28 mouse cellular contexts compared by ENCODE assay signal in the genomic region with DNA sequence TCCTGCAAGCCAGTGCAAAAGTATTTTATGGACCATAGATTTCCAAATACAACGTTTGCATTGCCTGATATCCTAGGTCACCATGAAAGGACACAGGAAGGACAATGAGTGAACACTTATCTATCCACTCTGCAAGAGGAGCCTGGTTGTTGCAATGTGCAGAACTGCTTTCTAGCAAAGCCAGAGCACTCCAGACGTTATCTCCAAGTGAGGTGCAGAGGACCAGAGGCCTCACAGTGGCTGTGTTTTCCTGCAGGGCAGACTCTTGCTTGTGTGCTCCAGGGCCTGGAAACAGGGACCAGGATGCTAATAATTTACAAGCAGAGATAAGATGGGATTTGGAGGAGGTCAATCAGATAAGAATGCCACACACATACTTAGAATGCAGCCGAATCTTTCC.
A peak's percentile ranks its signal among the peaks of the same experiment; 100 is the strongest.
DNase-seq lines count a peak whose midpoint lies in the region; ATAC-seq and TF ChIP-seq lines count a peak whose summit lies in the region.
"Had no signal": no experiment of that assay in that cellular context is flagged by ENCODE, and none has a peak within 500 bp of the region (broad histone marks: within the 10 kb centered on the region; RNA-seq: fewer than 3 reads in every experiment).

No protein-coding gene starts in this region.

- WGBS in heart, embryonic 10.5 days = 12% methylated on average over 3 of the region's 3 CpGs
- 20% methylated on average over 3 of the region's 3 CpGs for WGBS in heart, embryonic 15.5 days
- 16% methylated on average over 3 of the region's 3 CpGs for WGBS in intestine, postnatal 0 days
- 77% methylated on average over 3 of the region's 3 CpGs for WGBS in hindbrain, postnatal 0 days

- no peak for ATAC-seq in heart, embryonic 15.5 days (replicated peaks; ENCODE audit: insufficient number of reproducible peaks, insufficient read depth, low FRiP score, low read depth)
- ATAC-seq in intestine, postnatal 0 days = no peak
- ATAC-seq in hindbrain, postnatal 0 days = no peak
- ATAC-seq: forebrain, embryonic 14.5 days; midbrain, embryonic 13.5 days had no signal

- peak overlapping the region; percentile 68 for H3K27ac ChIP-seq in heart, embryonic 10.5 days
- H3K27ac ChIP-seq in heart, embryonic 15.5 days = peak overlapping the region; percentile 69
- H3K27ac ChIP-seq in MEL (ENCODE audit: control insufficient read depth, low read depth, low read length) = no peak overlapping the region
- H3K27ac ChIP-seq in intestine, postnatal 0 days (ENCODE audit: low read depth, low read length) = peak overlapping the region; percentile 71
- no peak overlapping the region for H3K27ac ChIP-seq in hindbrain, postnatal 0 days
- H3K27ac ChIP-seq: embryonic facial prominence, embryonic 12.5 days; hindbrain, embryonic 10.5 days; hindbrain, embryonic 15.5 days; liver, embryonic 14.5 days; midbrain, embryonic 13.5 days; stomach, embryonic 15.5 days had no signal

- no peaks in the 10 kb centered on the region for H3K9me3 ChIP-seq in heart, embryonic 10.5 days
- H3K9me3 ChIP-seq in heart, embryonic 15.5 days (replicated peaks) = no peaks in the 10 kb centered on the region
- H3K9me3 ChIP-seq in MEL (replicated peaks; ENCODE audit: insufficient read depth, low read length) = no peaks in the 10 kb centered on the region
- no peaks in the 10 kb centered on the region for H3K9me3 ChIP-seq in intestine, postnatal 0 days (ENCODE audit: control insufficient read depth)
- no peaks in the 10 kb centered on the region for H3K9me3 ChIP-seq in hindbrain, postnatal 0 days (ENCODE audit: low read length)
- H3K9me3 ChIP-seq: embryonic facial prominence, embryonic 12.5 days; G1E; hindbrain, embryonic 10.5 days; hindbrain, embryonic 15.5 days; midbrain, embryonic 13.5 days; stomach, embryonic 15.5 days had no signal

- no peak overlapping the region for H3K9ac ChIP-seq in heart, embryonic 15.5 days
- H3K9ac ChIP-seq in MEL (ENCODE audit: control insufficient read depth, low read depth, low read length, poor library complexity, severe bottlenecking) = no peak overlapping the region
- H3K9ac ChIP-seq in intestine, postnatal 0 days (ENCODE audit: low read depth, low read length) = no peak overlapping the region
- no peak overlapping the region for H3K9ac ChIP-seq in hindbrain, postnatal 0 days (replicated peaks; ENCODE audit: low read length)
- H3K9ac ChIP-seq: embryonic facial prominence, embryonic 12.5 days; hindbrain, embryonic 15.5 days; liver, embryonic 14.5 days; midbrain, embryonic 13.5 days; stomach, embryonic 15.5 days had no signal

- intact Hi-C loops in heart, postnatal 10 days (cut with DNase I) = no loop called here

- H3K4me1 ChIP-seq in heart, embryonic 10.5 days = peaks cover 59% of the 10 kb centered on the region
- H3K4me1 ChIP-seq in heart, embryonic 15.5 days (replicated peaks) = peaks cover 38% of the 10 kb centered on the region
- H3K4me1 ChIP-seq in MEL (ENCODE audit: control insufficient read depth in 1 of 2, insufficient read depth in 2 of 2, low read length in 2 of 2) = peaks cover 5 to 26% of the 10 kb centered on the region in 2 experiments
- peaks cover 4% of the 10 kb centered on the region; the same call in 1 of the 2 replicates for H3K4me1 ChIP-seq in intestine, postnatal 0 days (replicated peaks; ENCODE audit: control insufficient read depth, insufficient read depth, low read length)
- no peaks in the 10 kb centered on the region for H3K4me1 ChIP-seq in hindbrain, postnatal 0 days (ENCODE audit: insufficient read depth, low read length)
- H3K4me1 ChIP-seq: hindbrain, embryonic 15.5 days; midbrain, embryonic 13.5 days had no signal

- H3K79me2 ChIP-seq in MEL (ENCODE audit: control insufficient read depth, insufficient read depth, low read length, poor library complexity) = no peaks in the 10 kb centered on the region

- no peak for TF ChIP-seq POLR2A in MEL (IDR thresholded peaks at IDR 0.05; ENCODE audit: control insufficient read depth in 1 of 2, insufficient read depth in 1 of 2, low read depth in 1 of 2, low read length in 2 of 2, poor library complexity in 1 of 2)

- TF ChIP-seq RAD21 in MEL (IDR thresholded peaks at IDR 0.05; ENCODE audit: low read depth, low read length) = no peak

- TF ChIP-seq EP300 in MEL (IDR thresholded peaks at IDR 0.05; ENCODE audit: low read depth in 1 of 2, low read length in 2 of 2) = no peak

- H3K4me2 ChIP-seq in heart, embryonic 15.5 days = 0 out of 2 replicates have a peak overlapping the region, but pooled peaks have one; percentile 57
- no peak overlapping the region for H3K4me2 ChIP-seq in intestine, postnatal 0 days (replicated peaks; ENCODE audit: low read depth)
- H3K4me2 ChIP-seq in hindbrain, postnatal 0 days (ENCODE audit: low read depth, low read length) = no peak overlapping the region
- H3K4me2 ChIP-seq: hindbrain, embryonic 15.5 days; midbrain, embryonic 13.5 days had no signal

- no peak for TF ChIP-seq CTCF in MEL (IDR thresholded peaks at IDR 0.05 in 2 of 3, conservative IDR thresholded peaks at IDR 0.05 in 1 of 3; ENCODE audit: control insufficient read depth in 1 of 3, insufficient read depth in 1 of 3, low read depth in 2 of 3, low read length in 3 of 3, poor library complexity in 1 of 3, severe bottlenecking in 1 of 3)
- TF ChIP-seq CTCF in intestine, postnatal 0 days (IDR thresholded peaks at IDR 0.05; ENCODE audit: low read depth) = no peak
- no peak for TF ChIP-seq CTCF in hindbrain, postnatal 0 days (IDR thresholded peaks at IDR 0.05; ENCODE audit: low read depth)

- peaks cover 4% of the 10 kb centered on the region; the same call in 1 of the 2 replicates for H3K27me3 ChIP-seq in heart, embryonic 10.5 days (ENCODE audit: insufficient read depth, poor library complexity, severe bottlenecking)
- no peaks in the 10 kb centered on the region for H3K27me3 ChIP-seq in heart, embryonic 15.5 days
- H3K27me3 ChIP-seq in MEL (ENCODE audit: control insufficient read depth in 1 of 2, insufficient read depth in 2 of 2, low read length in 2 of 2) = no peaks in the 10 kb centered on the region
- H3K27me3 ChIP-seq in intestine, postnatal 0 days (replicated peaks; ENCODE audit: control insufficient read depth, insufficient read depth, low read length) = no peaks in the 10 kb centered on the region
- H3K27me3 ChIP-seq in hindbrain, postnatal 0 days (ENCODE audit: insufficient read depth, low read length) = no peaks in the 10 kb centered on the region
- H3K27me3 ChIP-seq: embryonic facial prominence, embryonic 12.5 days; hindbrain, embryonic 15.5 days; midbrain, embryonic 13.5 days; stomach, embryonic 15.5 days had no signal

- no peaks in the 10 kb centered on the region for H3K36me3 ChIP-seq in heart, embryonic 10.5 days
- H3K36me3 ChIP-seq in heart, embryonic 15.5 days = no peaks in the 10 kb centered on the region
- peaks cover 0 to 19% of the 10 kb centered on the region in 2 experiments; a peak in 2 of 4 replicates for H3K36me3 ChIP-seq in MEL (ENCODE audit: control insufficient read depth in 1 of 2, insufficient read depth in 2 of 2, low read length in 2 of 2)
- H3K36me3 ChIP-seq in intestine, postnatal 0 days (ENCODE audit: control insufficient read depth, insufficient read depth) = no peaks in the 10 kb centered on the region
- no peaks in the 10 kb centered on the region for H3K36me3 ChIP-seq in hindbrain, postnatal 0 days (ENCODE audit: insufficient read depth, low read length)
- H3K36me3 ChIP-seq: embryonic facial prominence, embryonic 12.5 days; G1E; hindbrain, embryonic 10.5 days; hindbrain, embryonic 15.5 days; midbrain, embryonic 13.5 days; stomach, embryonic 15.5 days had no signal

- no peak overlapping the region for H3K4me3 ChIP-seq in heart, embryonic 10.5 days
- no peak overlapping the region for H3K4me3 ChIP-seq in heart, embryonic 15.5 days
- H3K4me3 ChIP-seq in MEL (ENCODE audit: control insufficient read depth in 1 of 2, insufficient read depth in 1 of 2, low read depth in 2 of 2, low read length in 2 of 2) = no peak overlapping the region
- H3K4me3 ChIP-seq in intestine, postnatal 0 days (ENCODE audit: low read depth, low read length) = no peak overlapping the region
- no peak overlapping the region for H3K4me3 ChIP-seq in hindbrain, postnatal 0 days (ENCODE audit: low read length)
- H3K4me3 ChIP-seq: embryonic facial prominence, embryonic 12.5 days; hindbrain, embryonic 10.5 days; hindbrain, embryonic 15.5 days; midbrain, embryonic 13.5 days had no signal

- no peak for DNase-seq in heart, embryonic 10.5 days (ENCODE audit: low spot score)
- DNase-seq in heart, postnatal 10 days = no peak
- DNase-seq in heart, adult 9 months (ENCODE audit: low spot score in 2 of 2) = no peak
- DNase-seq in MEL (ENCODE audit: low read depth, low spot score) = peak; percentile 30
- DNase-seq in cerebellum, postnatal 14 days = no peak
- no peak for DNase-seq in hindbrain, postnatal 0 days (ENCODE audit: low spot score)
- DNase-seq: adrenal gland, postnatal 14 days; cerebellum, adult 11 months; cerebellum, adult 9-10 months; embryo, embryonic 11 days; gastrocnemius, postnatal 25 days; kidney, postnatal 14 days; layer of hippocampus, adult 9-11 months; liver; lung, adult 2 months; lung, postnatal 10 days; retina, postnatal 1 day; right cerebral cortex, postnatal 14 days had no signal

TF ChIP-seq in MEL, 35 proteins besides CTCF, POLR2A, EP300 and RAD21:
- TF ChIP-seq MAX (IDR thresholded peaks at IDR 0.05; ENCODE audit: low read length) = no peak
- TF ChIP-seq MXI1 (IDR thresholded peaks at IDR 0.05; ENCODE audit: low read depth, low read length) = no peak
- TF ChIP-seq GATA1 (IDR thresholded peaks at IDR 0.05; ENCODE audit: low read depth, low read length) = 0 out of 2 replicates have a peak, but pooled peaks have one; percentile 24
- no peak for TF ChIP-seq TBP (IDR thresholded peaks at IDR 0.05; ENCODE audit: low read depth, low read length)
TF ChIP-seq in MEL: peak in this region for 1.

Comparison
In these comparisons a context has a peak if more than half of its experiments do, and no peak if none do; other contexts are left out.
1. H3K27ac ChIP-seq: peak in heart, embryonic 10.5 days (single experiment), heart, embryonic 15.5 days (single experiment) and intestine, postnatal 0 days (single experiment); none in MEL (single experiment) and hindbrain, postnatal 0 days (single experiment).